Mouse (Mus musculus): ENCODE results near the gene Nkx2-4.

The Nkx2-4 gene

DNA sequence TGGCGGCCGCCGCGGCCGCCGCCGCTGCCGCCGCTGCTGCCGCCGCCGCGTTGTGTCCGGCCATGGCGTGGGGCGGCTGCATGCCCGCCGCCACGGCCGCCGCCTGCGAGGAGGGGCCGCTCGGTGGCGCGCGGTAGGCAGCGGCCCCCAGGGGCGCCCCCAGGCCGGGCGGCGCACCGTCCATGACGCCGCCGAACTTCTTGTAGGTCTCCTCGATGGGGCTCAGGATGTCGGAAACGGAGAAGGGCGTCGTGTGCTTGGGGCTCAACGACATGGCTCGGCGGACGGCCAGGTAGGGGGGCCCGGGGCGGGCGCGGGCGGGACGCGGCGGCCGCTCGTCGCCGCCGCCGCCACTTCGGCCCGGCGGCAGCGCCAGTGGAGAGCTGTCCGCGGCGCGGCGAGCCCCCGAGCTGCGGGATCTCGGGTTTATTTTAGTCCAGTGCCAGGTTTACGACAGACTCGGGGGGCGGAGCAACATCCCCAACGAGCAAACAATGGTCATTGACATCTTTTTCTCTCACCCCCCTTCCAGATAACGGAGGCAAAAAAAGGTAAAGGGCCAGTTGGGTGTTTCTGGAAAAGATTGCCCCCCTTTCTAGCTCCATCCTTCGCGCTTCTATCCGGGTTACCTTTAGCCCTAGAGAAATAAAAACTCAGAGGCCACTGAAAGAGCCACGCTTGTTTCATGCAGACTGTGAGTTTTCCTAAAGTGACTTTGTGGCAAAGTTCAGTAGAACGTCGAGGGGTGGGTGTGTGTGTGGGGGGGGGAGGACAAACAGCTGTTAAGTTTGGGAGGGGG is at the start of gene Nkx2-4:
Gene Nkx2-4, minus strand, starts transcription at position 374 of the 799 bp plus-strand sequence.
- no peak for DNase-seq

DNA sequence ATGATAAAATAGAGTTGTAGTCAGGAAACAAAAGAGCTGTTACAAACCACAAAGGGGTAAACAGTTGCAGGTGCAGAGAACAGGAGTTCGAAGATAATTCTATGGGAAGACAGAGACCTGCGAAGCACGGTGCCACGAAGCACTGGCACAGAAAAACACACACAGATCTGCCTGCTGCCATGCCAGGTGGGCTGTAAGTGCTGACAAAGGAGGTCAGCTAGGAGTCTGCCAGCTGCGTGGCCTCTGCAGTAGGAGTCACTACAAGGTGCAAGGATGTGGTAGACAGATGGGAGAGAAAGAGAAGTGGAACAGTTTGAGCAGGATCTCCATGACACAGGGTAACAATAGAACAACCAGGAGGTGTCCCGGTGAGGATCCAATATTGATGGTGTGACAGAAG is 42.1 kb upstream of the Nkx2-4 start:
- no peak for DNase-seq

DNA sequence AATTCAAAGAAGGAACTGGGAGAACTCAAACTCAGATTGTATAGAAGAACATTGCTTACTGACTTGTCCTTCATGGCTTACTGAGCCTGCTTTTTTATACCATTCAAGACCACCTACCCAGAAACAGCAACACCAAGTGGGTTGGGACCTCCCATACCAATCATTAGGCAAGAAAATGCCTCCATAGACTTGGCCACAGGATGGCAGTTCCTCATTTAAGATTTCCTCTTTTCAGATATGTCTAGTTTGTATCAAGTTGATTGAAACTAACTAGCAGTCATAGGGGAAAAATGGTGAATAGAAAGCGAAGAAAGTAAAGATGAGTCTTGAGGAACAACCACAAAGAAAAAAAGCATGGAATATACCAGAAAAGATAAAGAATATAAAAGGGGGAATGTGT is 34.5 kb upstream of the Nkx2-4 start:
- no peak for DNase-seq

DNA sequence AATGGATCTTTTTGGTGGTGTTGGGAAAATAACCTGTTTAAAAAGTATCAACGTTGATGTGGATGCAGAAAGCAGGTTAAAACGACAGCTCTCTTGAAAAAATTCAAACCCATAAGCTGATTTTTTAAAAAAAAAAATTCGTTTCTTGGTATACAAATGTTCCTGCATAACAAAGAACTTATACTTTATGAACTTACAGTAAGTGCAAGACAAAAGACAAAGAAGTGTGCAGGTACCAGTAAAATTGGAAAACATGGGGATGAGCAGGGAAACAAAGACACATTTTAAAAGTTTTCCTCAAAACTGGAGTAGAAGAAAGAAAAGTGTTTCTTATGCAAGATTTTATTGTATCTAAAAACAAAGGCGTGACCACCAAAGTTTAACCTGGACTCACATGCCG is 1.2 kb upstream of the Nkx2-4 start:
- DNase-seq = no peak

DNA sequence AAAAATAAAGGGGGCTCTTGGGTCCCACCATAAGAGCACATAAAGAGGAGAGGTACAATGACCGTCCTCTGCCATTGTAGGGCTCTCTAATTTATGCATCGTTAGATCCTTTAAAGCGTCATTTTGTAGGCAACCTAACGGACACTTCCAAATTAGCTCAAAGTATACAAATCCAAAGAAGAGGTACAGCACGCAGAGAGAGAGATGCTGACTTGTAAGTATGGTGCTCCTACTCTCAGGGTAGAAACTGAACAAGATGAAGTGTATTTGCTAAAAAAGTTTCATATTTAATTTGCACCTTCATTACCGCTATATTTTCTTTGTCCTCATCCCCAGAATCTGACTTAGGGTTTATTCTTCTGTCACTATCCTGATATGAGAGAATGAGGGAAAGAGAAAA is 692 bp upstream of the Nkx2-4 start:
- no peak for DNase-seq

DNA sequence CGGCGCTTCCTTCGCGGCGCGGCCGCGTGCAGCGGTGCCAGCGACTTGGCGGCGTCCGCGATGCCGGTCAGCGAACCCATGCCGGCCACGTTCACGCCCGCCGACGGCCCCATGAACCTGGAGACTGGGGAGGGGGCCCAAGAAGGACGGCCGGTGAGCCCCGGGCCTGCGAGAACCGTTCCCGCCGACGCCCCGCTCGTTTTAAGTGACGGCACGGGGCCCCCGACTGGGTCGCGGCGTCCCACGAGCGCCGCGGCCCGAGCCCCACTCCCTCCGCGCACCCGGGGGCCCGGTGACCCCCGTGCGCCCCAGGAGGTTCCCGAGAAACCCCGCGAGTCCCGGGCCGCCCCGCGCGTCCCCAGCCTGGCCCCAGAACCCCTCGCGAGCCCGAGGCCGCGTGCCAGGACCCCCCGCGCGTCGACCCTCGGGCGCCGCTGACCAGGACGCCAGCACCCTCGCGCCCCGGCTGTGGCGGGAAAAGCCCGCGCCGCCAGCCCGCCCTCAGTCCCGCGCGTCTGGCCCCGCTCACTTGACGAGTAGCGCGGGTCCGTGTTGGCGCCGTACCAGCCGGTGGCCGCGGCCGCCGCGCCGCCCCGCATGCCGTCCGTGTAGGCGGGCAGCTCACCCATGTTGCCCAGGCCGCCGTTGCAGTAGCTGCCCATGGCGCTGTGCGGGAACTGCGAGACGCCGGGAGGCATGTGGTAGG is 726 bp downstream of the Nkx2-4 start:
- DNase-seq = no peak

DNA sequence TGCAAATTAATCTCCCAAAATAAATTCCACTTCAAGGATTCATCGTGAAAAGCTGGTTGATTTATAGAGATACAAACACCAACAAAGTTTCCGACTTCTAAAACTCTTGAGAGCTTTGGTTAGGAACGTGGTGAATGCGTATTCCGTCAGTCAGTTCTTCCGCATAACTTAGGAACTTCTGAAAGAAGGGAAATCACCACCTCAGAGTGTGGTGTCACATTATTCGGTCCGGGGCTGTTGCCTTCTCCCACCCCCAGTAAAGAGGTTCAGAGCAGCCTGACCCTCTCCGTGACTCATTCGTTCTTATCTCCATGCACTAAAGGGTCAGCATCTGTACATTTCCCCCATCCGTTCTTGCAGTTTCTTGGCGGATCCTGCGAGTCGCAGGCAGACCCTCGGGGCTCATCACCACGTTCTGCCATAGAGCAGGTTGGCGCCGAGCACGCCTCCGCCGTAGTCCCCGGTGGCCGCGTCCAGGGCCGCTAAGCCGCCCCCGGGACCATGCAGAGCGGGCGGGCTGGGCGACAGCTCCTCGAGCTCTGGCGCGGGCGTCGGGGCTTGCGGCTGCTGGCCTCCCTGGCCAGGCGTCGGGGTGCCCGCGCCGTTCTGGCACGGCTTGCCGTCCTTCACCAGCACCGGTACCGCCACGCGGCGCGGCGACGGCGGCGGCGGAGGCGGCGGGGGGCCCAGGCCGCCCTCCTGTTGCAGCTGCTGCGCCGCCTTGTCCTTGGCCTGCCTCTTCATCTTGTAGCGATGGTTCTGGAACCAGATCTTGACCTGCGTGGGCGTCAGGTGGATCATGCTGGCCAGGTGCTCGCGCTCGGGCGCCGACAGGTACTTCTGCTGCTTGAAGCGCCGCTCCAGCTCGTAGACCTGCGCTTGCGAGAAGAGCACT is 1.5 kb downstream of the Nkx2-4 start:
- no peak for DNase-seq

DNA sequence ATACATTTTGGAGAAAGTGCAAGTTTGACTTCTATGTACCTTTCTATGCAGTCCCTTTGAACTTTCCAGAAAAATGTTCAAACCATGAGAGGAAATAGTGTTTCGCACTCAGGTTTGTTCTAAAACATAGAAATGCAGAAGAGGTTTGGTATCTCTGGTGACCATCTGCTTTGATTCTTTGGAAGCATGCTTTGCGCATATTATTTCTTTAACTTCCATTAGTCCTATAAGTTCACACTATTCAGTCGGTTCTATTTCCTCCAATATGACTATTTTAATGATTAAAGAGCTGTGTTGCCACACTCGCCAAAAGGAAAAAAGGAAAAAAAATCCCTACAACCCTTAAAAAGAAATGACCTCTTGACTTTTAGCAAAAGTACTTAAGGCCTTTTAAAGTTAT is 2.9 kb downstream of the Nkx2-4 start:
- no peak for DNase-seq

DNA sequence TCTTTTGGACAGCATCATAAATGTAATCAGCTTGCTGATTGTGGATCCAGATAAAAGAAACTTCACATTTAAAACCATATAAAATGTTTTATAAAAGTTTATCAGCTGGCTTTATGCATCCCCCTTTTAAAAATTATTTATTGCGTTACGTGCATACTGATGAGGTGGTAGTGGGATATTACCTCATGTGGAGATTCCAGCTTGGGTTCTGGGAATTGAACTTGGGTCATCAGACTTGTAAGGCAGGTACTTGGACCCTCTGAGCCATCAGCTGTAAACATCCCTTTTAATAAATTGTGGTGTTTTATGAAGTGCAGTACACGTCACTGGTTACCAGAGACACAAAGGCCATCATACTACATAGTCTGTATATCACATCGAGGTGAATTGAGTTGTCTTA is 10.8 kb downstream of the Nkx2-4 start:
- DNase-seq = no peak

DNA sequence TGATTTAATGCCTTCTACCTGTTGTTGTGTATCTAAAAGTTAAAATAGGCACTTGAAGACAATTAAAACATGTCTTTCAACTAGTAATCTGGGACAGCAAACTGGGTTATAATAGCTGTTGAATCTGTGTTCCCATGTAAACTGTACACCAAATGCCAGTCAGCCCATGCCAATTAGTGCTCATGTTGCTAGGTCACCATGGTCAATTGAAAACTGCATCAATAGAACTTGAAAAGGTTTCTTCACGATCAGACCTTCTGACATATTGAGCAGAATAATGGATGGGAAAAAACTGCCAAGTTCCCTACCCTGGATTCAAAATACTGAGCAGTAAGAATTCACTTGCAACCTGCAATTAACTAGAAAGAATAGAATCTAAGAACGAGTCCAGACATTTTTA is 11.3 kb downstream of the Nkx2-4 start:
- DNase-seq = no peak

DNA sequence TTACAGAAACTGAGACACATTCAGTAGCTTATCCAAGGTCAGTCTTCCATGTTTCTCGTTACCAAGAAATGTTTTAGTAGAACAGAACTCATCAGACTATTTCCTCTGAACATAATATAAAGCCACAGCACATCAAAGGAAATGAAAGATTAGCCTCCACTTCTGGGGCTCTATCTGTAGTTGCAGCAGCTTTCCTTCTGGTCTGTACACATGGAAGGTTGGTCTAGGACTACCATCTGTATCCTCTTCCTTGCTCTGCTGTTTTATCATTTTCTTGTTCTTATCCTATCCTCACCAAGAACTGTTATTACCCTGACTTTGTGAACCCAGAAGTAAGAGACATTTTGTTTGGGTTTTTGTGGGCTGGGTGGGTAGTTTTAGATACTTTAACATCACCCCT is 14.9 kb downstream of the Nkx2-4 start:
- DNase-seq = no peak

DNA sequence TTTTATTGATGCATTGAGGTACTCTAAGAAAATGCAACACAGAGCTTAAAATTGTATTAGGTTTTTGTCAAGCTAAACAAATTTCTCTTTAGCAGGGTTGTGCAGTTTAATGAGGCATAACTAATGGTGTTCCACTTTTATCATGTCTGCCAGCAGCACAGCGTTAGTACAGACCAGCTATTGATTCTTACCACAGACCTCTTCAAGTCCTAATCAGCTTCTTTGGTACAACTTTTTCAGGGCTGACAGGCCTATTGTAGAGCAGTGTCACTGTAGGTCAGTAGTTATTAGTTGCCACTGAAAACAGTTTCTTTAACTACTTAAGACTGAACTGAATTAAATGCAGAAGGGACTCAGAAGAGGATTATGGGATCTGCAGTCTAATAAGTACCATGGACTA is 16.2 kb downstream of the Nkx2-4 start:
- no peak for DNase-seq

DNA sequence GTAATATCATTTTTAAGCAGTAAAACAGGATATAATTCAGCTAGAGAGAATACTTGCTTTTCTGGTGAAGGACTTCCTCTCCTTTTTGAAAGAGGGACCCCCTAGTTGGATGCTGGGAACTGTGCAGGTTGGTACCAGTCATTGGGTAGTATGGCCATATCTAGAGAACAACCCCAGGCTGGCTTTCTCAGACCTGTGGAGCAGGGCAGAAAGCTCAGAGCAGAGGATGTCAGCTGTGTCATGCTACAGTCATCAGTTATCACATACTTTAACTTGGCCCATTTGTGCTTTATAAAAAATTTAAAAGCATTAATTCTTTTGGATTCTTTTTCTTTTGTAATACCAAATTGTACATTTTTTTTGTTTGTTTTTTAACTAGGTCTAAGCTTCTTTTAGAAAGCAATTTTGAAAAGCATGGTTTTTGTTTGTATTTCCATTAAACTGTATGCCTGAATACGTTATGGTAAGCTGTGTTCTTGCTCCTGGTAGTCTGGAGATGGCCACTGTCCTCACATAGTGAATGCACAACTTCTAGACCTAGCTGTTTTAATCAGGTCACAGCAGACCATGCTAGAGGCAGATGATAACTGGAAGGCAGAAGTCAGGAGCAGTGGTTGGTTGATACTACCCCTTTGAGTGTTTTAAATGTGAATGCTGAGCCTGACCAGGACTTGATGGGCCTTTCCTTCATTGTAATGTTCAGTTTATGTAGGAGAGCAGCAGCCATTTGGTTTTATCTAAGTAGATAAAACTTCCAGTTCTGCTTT is 17.6 kb downstream of the Nkx2-4 start:
- DNase-seq = no peak

DNA sequence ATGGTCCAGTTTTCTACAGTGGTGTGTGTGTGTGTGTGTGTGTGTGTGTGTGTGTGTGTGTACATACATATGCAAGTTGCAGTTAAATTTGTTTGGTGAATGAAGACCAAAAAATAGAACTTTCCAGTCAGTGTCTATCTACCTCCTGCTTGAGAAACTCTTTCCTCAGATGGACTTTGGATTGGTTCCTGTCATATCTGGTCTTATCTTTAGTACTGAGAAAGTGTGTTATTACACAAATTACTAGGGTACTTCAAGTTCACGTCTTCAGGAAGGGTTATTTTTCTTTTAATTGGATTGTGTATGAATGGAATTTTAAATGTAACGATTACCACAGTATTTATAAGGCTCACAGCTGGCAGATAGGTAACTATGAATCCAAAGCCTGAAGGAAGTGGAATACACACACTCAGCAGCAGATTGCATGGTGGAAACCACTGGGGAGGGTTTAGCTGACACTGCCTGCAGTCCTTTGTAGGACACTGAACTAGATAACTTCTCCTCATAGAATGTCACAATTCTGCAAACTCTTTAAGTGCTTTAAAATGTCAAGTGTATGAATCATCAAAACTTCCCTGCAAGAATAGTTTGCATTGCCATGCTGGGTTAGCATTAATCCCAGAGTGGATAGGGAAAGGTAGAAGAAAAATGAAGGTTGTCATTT is 31.9 kb downstream of the Nkx2-4 start:
- no peak for DNase-seq

DNA sequence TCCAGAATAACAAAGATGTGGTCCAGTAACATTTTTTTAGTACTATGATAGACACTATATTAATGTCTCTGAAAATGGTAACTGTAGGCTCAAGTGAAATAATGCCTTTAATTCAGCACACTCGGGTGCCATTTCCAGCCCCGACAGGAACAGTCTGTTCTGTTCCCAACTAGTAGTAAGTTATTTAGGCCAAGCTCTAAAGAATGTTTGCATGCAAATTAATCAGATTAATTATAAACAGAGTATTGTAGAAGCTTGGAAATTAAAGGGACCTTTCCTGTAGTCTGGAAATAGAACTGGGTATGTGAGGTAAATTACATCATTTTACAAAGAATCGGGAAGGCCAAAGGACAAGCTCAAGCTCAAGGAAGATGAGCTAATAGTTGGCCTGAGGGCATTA is 38.2 kb downstream of the Nkx2-4 start:
- DNase-seq = no peak

DNA sequence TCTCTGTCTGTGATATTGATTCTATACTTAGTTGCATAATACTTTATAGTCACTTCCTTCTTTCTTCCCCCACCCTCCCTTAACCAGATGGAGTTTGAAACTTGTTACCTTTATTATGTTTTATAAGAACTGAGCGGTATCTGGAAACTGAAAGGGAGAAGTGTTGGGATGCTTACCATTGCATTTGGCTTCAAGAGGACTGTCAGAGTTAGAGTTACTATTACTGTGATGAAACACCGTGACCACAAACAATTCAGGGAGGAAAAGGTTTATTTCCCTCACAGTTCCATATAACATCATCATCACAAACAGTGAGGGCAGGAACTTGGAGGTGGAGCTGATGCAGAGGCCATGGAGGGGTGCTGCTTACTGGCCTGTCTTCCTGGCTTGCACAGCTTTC is 49.4 kb downstream of the Nkx2-4 start:
- no peak for DNase-seq
